Mouse (Mus musculus) layer of hippocampus, postnatal 36 days (tissue): ENCODE data around the gene Pank2. TPM values are rescaled to one million over a fixed set of nuclear protein-coding genes. Genes with fewer than 3 reads are reported as not detected.
"Not testable (repeated sequence)": the region's sequence is repeated elsewhere in the genome, so short reads cannot be mapped to it uniquely, and the experiment has no call there.

ENCODE experiments used
- DNase-seq, 2 experiments: peaks; one replicate each; pipeline ENCODE4 v3.0.0; 2022
- total RNA-seq, 2 experiments: library from RNA; stranded (reverse); gene quantifications; 2 replicates each; pipeline ENCODE4 v1.2.3; 2021

Pank2 gene
- 10 to 100 TPM; 54.5 to 59.4 TPM for total RNA-seq

GRCm38 (mm10) chr2:131262213-131262672 is at the start of gene Pank2:
TSS of gene Pank2 (plus strand) at chr2:131262495.
- DNase-seq: peak; percentile 98

- DNase-seq: no peak
These were observed 48.5 kb upstream of the Pank2 start for GRCm38 (mm10) chr2:131213773-131214172.

- no peak for DNase-seq
These were observed 46.1 kb upstream of the Pank2 start for GRCm38 (mm10) chr2:131215941-131216858.

- DNase-seq: no peak
These were observed 42.3 kb upstream of the Pank2 start for GRCm38 (mm10) chr2:131220030-131220429.

- DNase-seq: no peak
These were observed 40.3 kb upstream of the Pank2 start for GRCm38 (mm10) chr2:131221853-131222515.

- DNase-seq: no peak
These were observed 39.7 kb upstream of the Pank2 start for GRCm38 (mm10) chr2:131222562-131222961.

- no peak for DNase-seq
These were observed 38.7 kb upstream of the Pank2 start for GRCm38 (mm10) chr2:131223569-131223968.

GRCm38 (mm10) chr2:131225178-131225577 is 37.1 kb upstream of the Pank2 start:
- DNase-seq: no peak

GRCm38 (mm10) chr2:131226669-131227068 is 35.6 kb upstream of the Pank2 start:
- DNase-seq: not testable (repeated sequence)

- no peak for DNase-seq
These were observed 35.1 kb upstream of the Pank2 start for GRCm38 (mm10) chr2:131227243-131227642.

GRCm38 (mm10) chr2:131232558-131232957 is 29.7 kb upstream of the Pank2 start:
- no peak for DNase-seq

- DNase-seq: peak; percentile 91 to 92
These were observed 28.8 kb upstream of the Pank2 start, which contains the start of gene Mavs for GRCm38 (mm10) chr2:131233307-131234126. TSS of gene Mavs (plus strand) at chr2:131234063.

- DNase-seq: no peak
These were observed 28.1 kb upstream of the Pank2 start for GRCm38 (mm10) chr2:131234127-131234650.

GRCm38 (mm10) chr2:131234970-131235635 is 27.2 kb upstream of the Pank2 start:
- DNase-seq: no peak

- no peak for DNase-seq
These were observed 20.1 kb upstream of the Pank2 start for GRCm38 (mm10) chr2:131242180-131242579.

GRCm38 (mm10) chr2:131242929-131243328 is 19.4 kb upstream of the Pank2 start:
- DNase-seq: no peak

GRCm38 (mm10) chr2:131253681-131254328 is 8.5 kb upstream of the Pank2 start:
- DNase-seq: no peak

GRCm38 (mm10) chr2:131254329-131254713 is 8.0 kb upstream of the Pank2 start:
- DNase-seq: no peak

- no peak for DNase-seq
These were observed 6.6 kb upstream of the Pank2 start for GRCm38 (mm10) chr2:131255738-131256137.

- DNase-seq: no peak
These were observed 3.6 kb upstream of the Pank2 start for GRCm38 (mm10) chr2:131258693-131259092.
